Mouse (Mus musculus) brain, adult 2 months (tissue): Measurements from ENCODE around the gene Fam104a.
A peak's percentile ranks its signal among the peaks of the same experiment; 100 is the strongest.

Experiments
- DNase-seq: peaks from one replicate; pipeline ENCODE4 v3.0.0; 2011; ENCODE audit warnings: low read depth, low spot score

Fam104a gene

GRCm38 (mm10) chr11:113683957-113684706, at the start of gene Fam104a, which contains the start of gene D11Wsu47e:
Gene Fam104a (minus strand): TSS chr11:113684155.
Gene D11Wsu47e (plus strand): TSS chr11:113684412.
- peak; percentile 98 for DNase-seq

GRCm38 (mm10) chr11:113731945-113732612, 48.1 kb upstream of the Fam104a start:
- no peak for DNase-seq

DNA sequence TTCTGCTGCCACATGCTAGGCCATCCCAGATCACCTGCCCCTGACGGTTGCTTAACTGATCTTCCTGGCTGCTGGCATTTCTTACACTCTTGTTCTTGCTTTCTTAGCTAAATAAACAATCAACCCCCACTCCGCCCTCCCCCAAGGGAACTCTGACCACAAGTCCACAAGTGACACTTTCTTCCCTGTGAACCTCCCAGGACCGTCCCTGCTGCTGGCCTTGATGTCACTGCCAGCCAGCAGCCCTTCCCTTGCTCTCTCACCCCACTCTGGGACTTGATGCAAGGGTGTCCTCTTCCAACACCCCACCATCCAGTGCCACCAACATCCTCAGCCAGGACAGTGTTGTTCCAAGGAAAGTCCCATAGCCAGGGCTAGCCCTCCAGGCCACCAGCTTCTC, 46.9 kb upstream of the Fam104a start:
- DNase-seq, result no peak

- no peak for DNase-seq
These were observed 46.0 kb upstream of the Fam104a start for GRCm38 (mm10) chr11:113729917-113730316.

GRCm38 (mm10) chr11:113729239-113729638, 45.3 kb upstream of the Fam104a start:
- DNase-seq, result no peak

- DNase-seq, result no peak
These were observed 44.0 kb upstream of the Fam104a start for GRCm38 (mm10) chr11:113727992-113728391.

DNA sequence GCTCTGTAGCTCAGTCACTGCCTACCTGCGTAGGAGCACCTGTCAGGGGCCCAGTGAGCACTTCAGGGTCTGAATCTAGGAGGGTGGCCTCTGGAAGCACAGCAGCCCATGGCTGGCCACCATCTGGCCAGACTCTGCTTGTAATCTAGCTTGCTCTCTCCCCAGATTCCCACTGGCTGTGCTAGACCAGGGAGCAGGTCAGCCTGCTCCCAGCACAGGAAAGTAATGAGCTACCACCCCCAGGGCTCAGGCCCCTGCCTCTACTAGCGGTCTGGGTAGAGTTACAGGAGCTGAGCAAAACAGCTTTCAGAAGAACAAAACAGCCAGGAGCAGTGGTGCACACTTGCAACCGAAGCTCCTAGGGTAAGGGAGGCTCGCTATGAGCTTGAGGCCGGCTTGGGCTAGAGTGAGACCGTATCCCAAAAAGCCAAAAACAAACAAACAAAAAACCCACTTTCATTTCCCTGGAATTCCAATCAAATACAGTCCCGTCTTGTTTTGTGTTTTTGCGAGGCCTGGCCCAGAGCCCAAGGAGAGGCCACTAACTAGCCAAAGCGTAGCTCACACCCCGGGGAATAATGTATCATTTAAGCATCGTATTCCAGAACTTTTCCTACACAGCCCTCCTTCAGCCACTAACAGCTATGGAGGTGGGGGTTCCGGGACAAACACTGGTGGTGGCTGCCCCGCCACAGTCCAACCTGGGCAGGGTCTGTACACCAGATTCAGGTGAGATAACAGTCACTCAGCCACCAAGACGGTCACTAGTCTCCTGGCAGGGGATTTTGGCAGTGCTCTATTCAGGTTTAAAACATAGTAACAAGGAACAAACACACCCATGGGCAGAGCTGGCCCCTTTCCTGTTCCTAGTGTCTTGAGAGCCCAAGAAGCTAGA, 43.3 kb upstream of the Fam104a start:
- DNase-seq, result no peak

DNA sequence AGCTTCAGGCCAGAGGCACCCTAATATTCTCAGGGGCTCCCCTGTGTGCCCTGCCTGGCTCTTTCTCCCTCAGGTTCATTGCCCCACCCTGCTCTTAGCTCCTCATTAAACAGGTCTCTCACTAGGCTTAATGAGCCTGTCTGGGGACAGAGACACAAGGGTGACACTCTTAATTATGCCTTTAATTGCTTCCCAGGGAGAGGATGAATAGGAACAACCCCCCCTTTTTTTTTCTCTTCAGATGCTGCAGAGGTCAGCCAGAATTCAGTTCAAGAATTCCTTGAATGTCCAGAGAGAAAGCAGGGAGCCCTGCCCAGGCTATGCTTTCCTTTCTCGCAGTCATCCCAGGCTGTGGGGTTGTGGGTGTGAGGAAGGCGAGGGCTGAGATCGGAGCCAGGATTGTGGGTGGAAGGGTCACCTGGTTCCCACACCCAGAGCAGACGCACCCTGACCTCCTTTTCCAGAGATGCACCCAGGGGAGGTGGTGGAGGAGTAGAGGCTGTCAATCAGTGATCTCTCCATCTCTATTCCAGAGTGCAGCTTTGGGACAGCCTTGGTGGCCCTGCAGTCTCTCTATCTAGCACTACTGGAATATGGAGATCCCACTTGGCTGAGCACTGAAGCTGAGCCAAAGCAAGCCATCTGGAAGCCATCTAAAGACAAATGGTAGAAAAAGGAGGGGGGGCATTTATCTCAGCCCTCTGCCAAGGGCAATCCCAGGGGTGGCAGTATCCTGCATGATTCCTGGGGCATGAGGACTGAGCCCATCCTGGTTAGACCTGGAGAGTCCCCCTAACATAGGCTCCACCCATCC, 41.5 kb upstream of the Fam104a start:
- peak; percentile 48 for DNase-seq

DNA sequence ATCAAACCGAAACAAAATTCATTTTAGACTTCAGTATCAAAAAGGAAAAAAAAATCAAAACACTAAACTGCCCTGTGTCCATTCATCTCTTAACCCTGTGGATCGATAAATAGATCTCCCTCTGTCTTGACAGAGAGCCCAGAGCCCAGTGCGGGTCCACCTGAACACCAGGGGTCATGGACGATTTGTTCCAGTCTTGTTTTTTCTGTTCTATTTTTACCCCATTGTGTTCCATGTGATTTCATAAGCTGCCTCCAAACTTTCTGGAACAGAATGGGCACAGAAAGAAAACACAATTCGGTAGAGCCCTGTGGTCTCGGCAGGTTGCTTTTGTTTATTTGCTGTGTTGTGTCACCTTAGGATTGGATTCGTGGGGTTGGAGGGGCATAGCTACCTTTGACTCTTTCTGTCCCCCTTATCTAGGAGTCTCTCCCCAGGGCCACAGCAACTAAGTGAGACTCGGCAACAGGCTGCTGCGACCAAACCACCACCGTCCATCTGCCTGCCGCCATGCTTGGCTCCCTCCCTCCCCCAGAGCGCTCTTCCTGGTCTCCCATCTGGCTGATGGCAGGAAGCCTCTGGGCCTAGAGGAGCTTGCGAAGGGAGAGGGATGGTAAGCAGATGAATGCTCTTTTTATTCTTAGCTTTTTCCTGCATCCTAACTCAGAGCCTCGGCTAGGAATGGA, 38.6 kb upstream of the Fam104a start:
- DNase-seq, result peak; percentile 73

- DNase-seq, result no peak
These were observed 33.9 kb upstream of the Fam104a start for GRCm38 (mm10) chr11:113717767-113718424.

DNA sequence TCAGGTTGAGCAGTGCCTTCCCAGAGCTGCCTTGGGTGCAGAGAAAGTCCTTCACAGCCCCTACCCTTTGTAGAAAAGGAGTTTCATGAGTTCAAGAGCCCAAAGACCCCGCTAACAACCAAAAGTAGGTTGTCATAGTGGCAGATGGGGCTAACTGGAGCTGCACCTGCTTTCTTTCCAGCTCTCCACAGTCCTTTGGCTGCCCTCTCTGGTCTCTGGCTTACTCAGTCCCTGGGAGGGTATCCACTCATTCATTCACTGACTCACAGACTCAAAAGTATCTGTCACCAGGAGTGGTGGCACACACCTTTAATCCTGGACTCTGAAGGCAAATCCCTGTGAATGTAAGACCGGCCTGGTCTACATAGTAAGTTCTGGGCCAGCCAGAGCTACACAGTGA, 32.2 kb upstream of the Fam104a start:
- DNase-seq, result no peak

GRCm38 (mm10) chr11:113715078-113715674, 31.2 kb upstream of the Fam104a start:
- peak; percentile 53 for DNase-seq

DNA sequence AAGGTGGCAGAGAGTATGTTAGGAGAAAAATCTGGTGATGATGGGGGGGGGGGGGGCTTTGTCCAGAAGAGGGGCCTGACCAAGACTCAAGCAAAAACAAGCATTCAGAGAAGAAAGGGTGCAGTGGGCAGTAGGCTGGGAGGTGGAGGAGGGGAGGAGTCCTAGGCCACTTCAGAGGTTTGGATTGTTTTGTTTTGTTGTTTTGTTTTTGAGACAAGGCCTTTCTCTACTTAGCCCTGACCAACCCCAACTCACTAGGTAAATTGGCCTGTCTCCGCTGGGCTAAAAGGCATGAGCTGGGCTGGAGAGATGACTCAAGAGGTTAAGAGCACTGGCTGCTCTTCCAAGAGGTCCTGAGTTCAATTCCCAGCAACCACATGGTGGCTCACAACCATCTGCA, 27.1 kb upstream of the Fam104a start:
- DNase-seq, result no peak

DNA sequence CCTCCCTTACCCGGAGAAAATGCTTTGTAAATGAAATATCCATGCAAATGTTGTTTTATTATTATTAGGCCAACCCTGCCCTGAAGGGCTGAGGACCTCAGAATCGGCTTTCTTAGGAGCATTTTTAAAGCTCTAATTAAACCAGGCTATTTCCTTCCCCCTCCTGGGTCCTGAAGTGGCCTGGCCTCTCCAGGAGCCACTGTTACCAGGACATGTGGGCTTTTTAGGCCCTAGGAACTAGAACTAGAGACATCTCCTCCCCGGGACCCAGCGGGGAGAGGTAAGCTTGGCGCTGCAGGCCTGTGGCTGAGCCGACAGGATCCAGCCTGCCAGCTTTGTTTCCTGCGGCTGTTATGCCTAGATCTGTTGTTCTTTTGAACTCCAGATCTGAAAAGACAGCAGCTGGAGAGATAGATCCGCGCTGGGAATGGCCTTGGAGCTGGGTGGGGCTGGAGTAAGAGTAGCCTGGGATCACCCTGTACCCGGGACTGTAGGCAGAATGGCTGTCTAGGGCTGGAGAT, 26.4 kb upstream of the Fam104a start:
- peak; percentile 47 for DNase-seq

DNA sequence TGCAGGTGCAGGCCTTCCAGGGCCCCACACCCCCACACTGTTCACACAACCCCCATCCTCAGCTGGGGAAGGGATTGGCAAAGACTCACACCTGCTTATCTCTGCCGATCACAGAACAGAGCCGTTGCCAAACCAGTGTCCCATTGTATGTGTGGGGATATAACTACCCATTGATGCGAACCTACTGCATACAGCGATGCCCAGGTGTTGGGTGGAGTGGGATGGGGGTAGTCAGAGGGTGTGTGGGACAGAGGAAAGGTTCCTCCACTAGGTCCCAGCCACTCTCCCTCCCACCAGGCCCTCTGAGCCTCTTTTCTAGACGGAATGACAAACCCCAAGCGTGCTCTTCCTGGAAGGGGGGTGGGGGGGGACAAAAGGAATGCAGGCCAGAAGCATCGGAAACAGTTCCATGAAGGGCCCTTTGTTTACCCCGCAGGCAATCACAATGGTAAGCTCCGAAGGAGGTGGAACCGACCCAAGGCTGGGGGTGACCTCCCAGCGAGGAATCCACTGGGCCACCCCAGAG, 25.8 kb upstream of the Fam104a start, which contains the start of gene Cpsf4l:
Cpsf4l (minus strand) TSS at position 287 of the 526 bp plus-strand sequence.
- peak; percentile 65 for DNase-seq

DNA sequence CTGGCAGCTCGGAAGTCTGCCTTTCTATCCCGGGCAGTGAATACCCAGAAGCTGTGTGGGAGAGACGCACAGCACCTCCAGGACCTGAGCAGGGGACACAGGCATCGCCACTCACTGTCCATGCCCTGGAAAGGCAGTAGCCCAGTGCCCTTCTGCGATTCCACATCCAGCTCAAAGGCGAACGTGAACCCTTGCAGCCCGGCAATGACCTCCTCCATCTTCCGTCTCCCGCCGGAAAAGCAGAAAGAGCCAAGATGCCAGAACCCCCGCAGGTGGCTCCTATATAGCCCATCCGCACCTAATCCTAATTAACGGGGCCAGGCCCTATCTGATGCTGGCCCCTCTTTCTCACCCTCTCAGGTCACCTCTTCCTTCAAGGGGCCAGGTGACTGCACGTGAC, 25.3 kb upstream of the Fam104a start:
- DNase-seq, result no peak

GRCm38 (mm10) chr11:113708629-113709213, 24.8 kb upstream of the Fam104a start:
- DNase-seq, result no peak

- DNase-seq, result no peak
These were observed 22.2 kb upstream of the Fam104a start for GRCm38 (mm10) chr11:113705966-113706652.
